ENCODE assay signal across 26 mouse cellular contexts in the genomic region with DNA sequence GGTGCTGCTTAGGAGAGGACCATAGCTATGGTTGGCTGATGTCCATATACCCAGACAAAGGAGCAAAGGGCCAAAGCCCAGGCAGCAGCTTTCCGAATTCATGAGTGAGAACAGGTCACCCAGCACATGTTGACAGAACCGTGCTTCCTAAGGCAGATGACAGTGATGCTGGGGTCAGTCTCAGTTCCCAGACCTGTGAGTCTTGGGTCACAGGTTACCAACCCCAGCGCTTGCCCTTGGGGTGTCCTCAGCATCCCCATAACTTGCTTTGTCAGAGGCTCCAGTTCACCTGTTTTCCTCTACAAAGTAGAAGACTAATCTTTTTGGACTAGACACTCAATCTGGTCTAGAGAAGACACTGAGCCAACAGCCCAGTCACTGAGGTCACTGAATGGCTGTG.
"Had no signal": no experiment of that assay in that cellular context is flagged by ENCODE, and none has a peak within 500 bp of the region (broad histone marks: within the 10 kb centered on the region; RNA-seq: fewer than 3 reads in every experiment).

No protein-coding gene starts in this region.

- H3K27me3 ChIP-seq: heart, embryonic 13.5 days; heart, embryonic 15.5 days; hindbrain, embryonic 13.5 days; hindbrain, embryonic 15.5 days; kidney, embryonic 15.5 days; limb, embryonic 12.5 days; liver, embryonic 13.5 days had no signal

- H3K9me3 ChIP-seq: heart, embryonic 13.5 days; heart, embryonic 15.5 days; hindbrain, embryonic 13.5 days; hindbrain, embryonic 15.5 days; kidney, embryonic 15.5 days; limb, embryonic 10.5 days; limb, embryonic 12.5 days; liver, embryonic 13.5 days had no signal

- DNase-seq: gastrocnemius, postnatal 14 days; gastrocnemius, postnatal 36 days; heart, adult 18-20 months; heart, postnatal 14 days; heart, postnatal 36 days; kidney, adult 11 months; kidney, adult 2 months; kidney, adult 9 months; kidney, postnatal 25 days; kidney, postnatal 4 days; liver; liver, embryonic 13.5 days had no signal

- H3K27ac ChIP-seq: heart, embryonic 13.5 days; heart, embryonic 15.5 days; hindbrain, embryonic 13.5 days; hindbrain, embryonic 15.5 days; hindbrain, postnatal 0 days; kidney, embryonic 15.5 days; kidney, postnatal 0 days; layer of hippocampus, adult 2 months; left cerebral cortex, adult 2 months; limb, embryonic 10.5 days; limb, embryonic 12.5 days; liver, embryonic 13.5 days had no signal

- H3K36me3 ChIP-seq: heart, embryonic 13.5 days; heart, embryonic 15.5 days; hindbrain, embryonic 13.5 days; hindbrain, embryonic 15.5 days; kidney, embryonic 15.5 days; limb, embryonic 10.5 days; limb, embryonic 12.5 days; liver, embryonic 13.5 days had no signal

- ATAC-seq: hindbrain, postnatal 0 days; intestine, embryonic 16.5 days had no signal

- H3K4me2 ChIP-seq: heart, embryonic 11.5 days; heart, embryonic 13.5 days; heart, embryonic 15.5 days; hindbrain, embryonic 13.5 days; hindbrain, embryonic 15.5 days; kidney, embryonic 15.5 days; limb, embryonic 12.5 days; liver, embryonic 11.5 days; liver, embryonic 13.5 days had no signal

- H3K4me1 ChIP-seq: heart, embryonic 13.5 days; heart, embryonic 15.5 days; hindbrain, embryonic 13.5 days; hindbrain, embryonic 15.5 days; kidney, embryonic 15.5 days; limb, embryonic 10.5 days; limb, embryonic 12.5 days had no signal

- H3K9ac ChIP-seq: heart, embryonic 13.5 days; heart, embryonic 15.5 days; hindbrain, embryonic 13.5 days; hindbrain, embryonic 15.5 days; kidney, embryonic 15.5 days; limb, embryonic 12.5 days; liver, embryonic 13.5 days had no signal

- H3K4me3 ChIP-seq: heart, embryonic 13.5 days; heart, embryonic 15.5 days; hindbrain, embryonic 13.5 days; hindbrain, embryonic 15.5 days; kidney, embryonic 15.5 days; layer of hippocampus, adult 2 months; left cerebral cortex, adult 2 months; limb, embryonic 10.5 days; limb, embryonic 12.5 days; liver, embryonic 13.5 days had no signal
